Mouse (Mus musculus) embryonic facial prominence, embryonic 11.5 days (tissue): ENCODE data around the gene Kcne3. TPM values are rescaled to one million over a fixed set of nuclear protein-coding genes. Genes with fewer than 3 reads are reported as not detected.

ENCODE experiments used
- ATAC-seq: fragments of 200-750 bp; cut with Nextera tagmentation; replicated peaks from 2 replicates; pipeline ENCODE4 v1.8.0; 2017; ENCODE audit warnings: low read depth; ENCODE audit not compliant: insufficient number of reproducible peaks, low FRiP score, low TSS enrichment
- DNase-seq: peaks from one replicate; pipeline ENCODE4 v3.0.0-alpha.2; 2015; ENCODE audit warnings: low spot score
- H3K27ac ChIP-seq: fragments of 300-500 bp; sonication (generic); replicated peaks from 2 replicates; pipeline ENCODE4 v1.5.1; 2014; ENCODE audit warnings: mild to moderate bottlenecking, low read depth, low read length, control low read depth
- H3K27me3 ChIP-seq: fragments of 300-500 bp; sonication (generic); 2 replicates; pipeline ENCODE4 v1.6.1; 2014; ENCODE audit warnings: mild to moderate bottlenecking, low read length, moderate library complexity, mixed read lengths; ENCODE audit not compliant: control insufficient read depth, insufficient read depth
- H3K36me3 ChIP-seq: fragments of 300-500 bp; sonication (generic); replicated peaks from 2 replicates; pipeline ENCODE4 v1.6.1; 2014; ENCODE audit warnings: low read depth, mild to moderate bottlenecking, low read length, moderate library complexity, mixed read lengths; ENCODE audit not compliant: control insufficient read depth, insufficient read depth
- H3K4me1 ChIP-seq: fragments of 300-500 bp; sonication (generic); 2 replicates; pipeline ENCODE4 v1.6.1; 2014; ENCODE audit warnings: low read length, mixed read lengths; ENCODE audit not compliant: control insufficient read depth, insufficient read depth
- H3K4me2 ChIP-seq: fragments of 300-500 bp; sonication (generic); 2 replicates; pipeline ENCODE4 v1.6.1; 2014; ENCODE audit warnings: low read depth, mild to moderate bottlenecking, control low read depth, low read length, moderate library complexity
- H3K4me3 ChIP-seq: fragments of 300-500 bp; sonication (generic); 2 replicates; pipeline ENCODE4 v1.5.1; 2014; ENCODE audit warnings: low read depth, low read length, control low read depth
- H3K9ac ChIP-seq: fragments of 300-500 bp; sonication (generic); replicated peaks from 2 replicates; pipeline ENCODE4 v1.6.1; 2014; ENCODE audit warnings: mild to moderate bottlenecking, control low read depth, low read length
- H3K9me3 ChIP-seq: fragments of 300-500 bp; sonication (generic); replicated peaks from 2 replicates; pipeline ENCODE4 v1.6.1; 2016; ENCODE audit warnings: mild to moderate bottlenecking, low read length, inconsistent platforms, mixed read lengths; ENCODE audit not compliant: control insufficient read depth
- WGBS: fragments of 180-500 bp; shearing (Covaris S2); extraction: QIAGEN DNeasy Blood & Tissue Kit; methylation state at CpG from one replicate; pipeline ENCODE4 v1.1.7; 2014; 5-methylcytosine and 5-hydroxymethylcytosine counted together
- polyA plus RNA-seq: library from polyadenylated mRNA; unstranded; fragments of >200 nt; fragmentation: Nextera tagmentation; extraction: Ambion mirVana; gene quantifications from 2 replicates; pipeline ENCODE4 v1.2.1, GENCODE M21; 2014

Gene Kcne3
- polyA plus RNA-seq, 1 experiment from 2014 or later = 13.7 TPM

GRCm38 (mm10) chr7:100170756-100171155, 5.5 kb upstream of the Kcne3 start:
- no peaks in the 10 kb centered on the region for H3K27me3 ChIP-seq
- no peak for DNase-seq
- ATAC-seq = no peak
- no peak overlapping the region for H3K4me3 ChIP-seq
- no peak overlapping the region for H3K9ac ChIP-seq
- no peaks in the 10 kb centered on the region for H3K36me3 ChIP-seq
- H3K9me3 ChIP-seq = no peaks in the 10 kb centered on the region
- no peak overlapping the region for H3K4me2 ChIP-seq
- H3K4me1 ChIP-seq = no peaks in the 10 kb centered on the region
- WGBS = 64% methylated on average over 4 of the region's 4 CpGs
- H3K27ac ChIP-seq = no peak overlapping the region

DNA sequence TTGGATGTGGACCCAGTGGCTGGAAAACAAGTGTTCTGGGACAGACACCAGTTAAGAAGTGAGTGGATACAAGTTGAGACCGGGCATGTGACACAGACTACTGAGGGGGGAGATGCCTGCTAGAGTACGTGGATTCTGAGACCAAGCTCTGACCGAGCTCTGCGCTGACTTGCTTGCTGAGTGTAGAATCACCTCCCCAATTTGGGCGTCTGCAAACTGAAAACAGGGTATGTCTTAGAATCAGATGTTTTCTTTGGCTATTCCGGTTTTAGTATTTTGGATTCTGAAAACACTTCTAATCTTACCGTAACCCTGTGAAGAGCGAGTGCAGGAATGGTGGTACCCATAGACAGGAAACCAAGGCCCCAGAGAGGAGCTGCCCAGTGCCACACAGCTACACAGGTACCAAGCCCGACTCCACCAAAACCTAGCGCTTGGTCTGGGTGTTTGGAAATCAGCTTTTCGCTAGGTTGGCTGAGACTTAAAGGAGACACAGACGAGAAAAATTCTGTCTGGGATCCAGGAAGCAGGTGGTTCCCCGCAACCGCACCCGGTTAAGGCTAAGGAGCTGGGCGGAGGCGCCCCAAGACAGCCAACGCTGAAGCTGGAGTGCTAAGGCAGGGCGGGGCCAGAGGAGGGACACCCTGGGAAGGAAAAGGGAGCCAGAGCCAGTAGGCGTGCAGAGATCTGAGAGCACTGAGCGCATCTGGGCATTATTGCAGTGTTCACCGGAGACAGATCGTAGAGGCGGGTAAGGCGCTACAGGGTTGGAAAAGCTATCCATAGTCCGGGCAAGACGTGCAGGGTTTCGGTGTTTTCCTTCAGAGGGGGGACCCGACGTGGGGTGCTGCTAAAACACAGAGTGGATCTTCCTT, 2.0 kb downstream of the Kcne3 start:
- no peak overlapping the region for H3K27ac ChIP-seq
- peak; percentile 67 for DNase-seq
- WGBS = 9% methylated on average over 30 of the region's 30 CpGs
- ATAC-seq = peak; percentile 34; the same call in 1 of the 2 replicates
- H3K4me3 ChIP-seq = peak overlapping the region; percentile 31
- no peaks in the 10 kb centered on the region for H3K4me1 ChIP-seq
- H3K36me3 ChIP-seq = no peaks in the 10 kb centered on the region
- H3K9ac ChIP-seq = 0 out of 2 replicates have a peak overlapping the region, but pooled peaks have one; percentile 29
- H3K9me3 ChIP-seq = no peaks in the 10 kb centered on the region
- H3K4me2 ChIP-seq = peak overlapping the region; percentile 62
- H3K27me3 ChIP-seq = peaks cover 20% of the 10 kb centered on the region

DNA sequence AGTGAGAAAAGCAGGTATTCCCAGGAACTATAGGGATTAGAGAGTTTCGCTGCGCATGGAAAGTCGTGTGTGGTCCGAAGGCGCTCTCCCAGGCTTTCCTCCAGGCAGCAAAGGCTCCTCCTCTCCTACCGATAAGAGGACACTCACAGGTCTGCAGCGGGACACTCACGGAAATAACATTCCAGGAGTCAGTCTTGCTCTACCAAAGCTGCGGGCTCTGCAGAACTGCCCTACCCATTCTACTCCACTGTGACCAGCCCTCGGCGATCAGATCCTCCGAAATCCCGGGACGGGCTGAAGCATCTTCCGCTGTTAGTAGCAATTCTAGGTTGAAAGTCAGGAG, 2.6 kb downstream of the Kcne3 start:
- DNase-seq (peak; percentile 43), ATAC-seq (0 out of 2 replicates have a peak, but pooled peaks have one; percentile 18)
- H3K4me2 ChIP-seq = peak overlapping the region; percentile 62
- no peaks in the 10 kb centered on the region for H3K36me3 ChIP-seq
- WGBS = 2% methylated on average over 15 of the region's 15 CpGs
- H3K4me3 ChIP-seq = peak overlapping the region; percentile 31
- no peak overlapping the region for H3K27ac ChIP-seq
- no peaks in the 10 kb centered on the region for H3K4me1 ChIP-seq
- 0 out of 2 replicates have a peak overlapping the region, but pooled peaks have one; percentile 29 for H3K9ac ChIP-seq
- H3K27me3 ChIP-seq = peaks cover 20% of the 10 kb centered on the region
- H3K9me3 ChIP-seq = no peaks in the 10 kb centered on the region

DNA sequence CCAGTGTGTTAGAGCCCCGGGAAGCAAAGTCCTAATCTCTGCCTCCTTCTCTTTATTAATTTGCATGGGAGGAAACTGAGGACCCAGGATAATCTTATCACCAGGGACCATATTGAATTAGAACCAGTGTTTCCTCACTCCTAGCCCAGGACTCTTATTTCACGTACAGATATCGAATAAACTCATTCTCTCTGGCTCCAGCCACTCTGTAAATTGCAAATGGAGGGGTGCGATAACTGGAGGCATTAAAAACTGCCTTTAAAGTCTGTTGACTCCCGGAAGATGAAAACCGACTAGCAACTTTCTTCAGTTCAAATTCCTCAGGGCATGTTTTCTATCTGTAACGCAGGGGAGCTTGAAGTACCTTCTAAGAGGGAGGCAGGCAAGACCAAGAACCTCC, 3.1 kb downstream of the Kcne3 start:
- H3K9ac ChIP-seq = no peak overlapping the region
- H3K4me2 ChIP-seq = no peak overlapping the region; the same call in 1 of the 2 replicates
- peaks cover 20% of the 10 kb centered on the region for H3K27me3 ChIP-seq
- no peak for ATAC-seq
- 65% methylated on average over 7 of the region's 7 CpGs for WGBS
- no peak overlapping the region for H3K27ac ChIP-seq
- H3K4me1 ChIP-seq = no peaks in the 10 kb centered on the region
- DNase-seq = no peak
- peak overlapping the region; percentile 31; the same call in 1 of the 2 replicates for H3K4me3 ChIP-seq
- no peaks in the 10 kb centered on the region for H3K9me3 ChIP-seq
- no peaks in the 10 kb centered on the region for H3K36me3 ChIP-seq

DNA sequence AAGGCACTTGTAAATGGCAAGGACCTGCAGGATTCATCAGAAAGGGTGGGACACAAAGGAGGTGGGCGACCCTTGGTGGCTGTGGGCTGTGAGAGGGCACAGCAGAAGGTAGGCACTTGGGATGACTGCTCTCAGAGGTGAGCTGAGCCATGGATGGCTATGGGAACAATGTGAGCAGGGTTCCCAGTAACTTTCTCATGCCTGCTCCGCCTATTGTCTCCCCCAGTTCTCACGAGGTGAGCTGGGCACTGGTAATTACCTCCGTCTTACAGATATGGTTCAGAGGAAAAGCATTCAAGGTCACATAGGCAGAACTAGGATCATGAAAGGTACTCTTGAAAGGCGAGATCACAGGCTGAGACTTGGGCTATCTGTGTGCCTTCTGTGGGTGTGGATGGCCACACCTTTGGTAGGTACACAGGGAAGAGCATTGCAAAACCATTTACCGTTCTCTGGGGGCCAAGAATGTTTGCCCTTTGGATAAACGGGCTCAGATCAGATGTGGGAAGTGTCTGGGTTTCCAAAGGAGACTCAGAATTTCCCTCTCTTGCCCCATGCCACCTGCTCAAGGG, 3.6 kb downstream of the Kcne3 start:
- no peak overlapping the region for H3K4me2 ChIP-seq
- no peak overlapping the region for H3K27ac ChIP-seq
- DNase-seq = no peak
- H3K4me3 ChIP-seq = no peak overlapping the region
- ATAC-seq = no peak
- no peaks in the 10 kb centered on the region for H3K36me3 ChIP-seq
- H3K9me3 ChIP-seq = no peaks in the 10 kb centered on the region
- peaks cover 20% of the 10 kb centered on the region for H3K27me3 ChIP-seq
- no peaks in the 10 kb centered on the region for H3K4me1 ChIP-seq
- WGBS = 72% methylated on average over 7 of the region's 7 CpGs
- H3K9ac ChIP-seq = no peak overlapping the region

- ATAC-seq (no peak), DNase-seq (no peak)
- WGBS = 75% methylated on average over 2 of the region's 2 CpGs
- Histone ChIP-seq H3K27ac (no peak overlapping the region), H3K4me2 (no peak overlapping the region), H3K27me3 (peaks cover 20% of the 10 kb centered on the region), H3K9me3 (no peaks in the 10 kb centered on the region), H3K9ac (no peak overlapping the region), H3K4me1 (no peaks in the 10 kb centered on the region), H3K36me3 (no peaks in the 10 kb centered on the region), H3K4me3 (no peak overlapping the region)
These were observed 4.9 kb downstream of the Kcne3 start for GRCm38 (mm10) chr7:100181176-100181575.

DNA sequence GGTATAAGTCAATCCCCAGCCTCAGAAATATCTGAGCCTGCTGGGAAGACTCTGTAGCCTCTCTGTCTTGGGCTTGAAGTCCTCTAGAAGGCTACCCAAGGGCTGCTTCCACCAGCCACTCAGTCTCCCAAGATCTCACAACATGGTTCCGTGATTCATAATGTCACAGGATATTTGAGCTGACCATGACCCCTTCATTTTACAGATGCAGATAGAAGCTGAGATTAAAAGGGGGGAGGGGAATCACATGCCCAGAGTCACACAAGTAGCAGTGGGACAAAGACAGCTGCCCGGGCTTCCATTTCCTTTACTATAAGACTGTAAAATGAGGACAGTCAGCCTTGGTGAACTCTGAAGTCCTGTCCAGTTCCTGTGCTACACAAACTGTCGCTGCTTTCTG, 5.3 kb downstream of the Kcne3 start:
- Histone ChIP-seq H3K9ac (no peak overlapping the region), H3K27me3 (peaks cover 20% of the 10 kb centered on the region), H3K27ac (no peak overlapping the region), H3K4me1 (no peaks in the 10 kb centered on the region), H3K4me3 (no peak overlapping the region), H3K9me3 (no peaks in the 10 kb centered on the region), H3K36me3 (no peaks in the 10 kb centered on the region), H3K4me2 (no peak overlapping the region)
- ATAC-seq (no peak), DNase-seq (no peak)
- WGBS = 72% methylated on average over 3 of the region's 3 CpGs

DNA sequence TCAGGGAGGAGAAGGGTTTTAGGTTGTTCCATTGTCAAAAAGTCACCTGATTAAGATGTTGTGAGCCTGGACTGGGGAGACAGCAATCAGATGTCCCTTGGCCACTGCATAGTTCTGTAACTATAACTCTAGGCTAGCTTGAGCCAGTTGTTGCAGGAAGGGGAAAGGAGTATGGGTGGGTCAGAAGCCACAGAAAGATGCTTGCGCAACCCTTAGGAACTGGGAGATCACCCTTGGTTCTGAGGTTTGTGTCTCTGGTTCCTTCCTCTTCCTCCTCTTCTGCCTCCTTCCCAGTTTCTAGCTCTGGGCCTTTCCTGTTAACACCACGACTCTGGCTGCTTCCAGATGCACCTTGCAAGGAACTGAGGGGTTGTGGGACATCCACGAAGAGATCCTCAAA, 6.1 kb downstream of the Kcne3 start:
- H3K4me2 ChIP-seq = no peak overlapping the region
- no peak overlapping the region for H3K27ac ChIP-seq
- DNase-seq (no peak), ATAC-seq (no peak)
- no peak overlapping the region for H3K9ac ChIP-seq
- H3K4me1 ChIP-seq = no peaks in the 10 kb centered on the region
- peaks cover 19% of the 10 kb centered on the region for H3K27me3 ChIP-seq
- no peaks in the 10 kb centered on the region for H3K36me3 ChIP-seq
- WGBS = 74% methylated on average over 3 of the region's 3 CpGs
- H3K4me3 ChIP-seq = no peak overlapping the region
- no peaks in the 10 kb centered on the region for H3K9me3 ChIP-seq
